In genomic region chr7:117587234-117587929, GRCm38 (mm10) we compare ENCODE assay signal across 18 mouse cellular contexts.
A peak's percentile ranks its signal among the peaks of the same experiment; 100 is the strongest.
DNase-seq lines count a peak whose midpoint lies in the region; ATAC-seq lines count a peak whose summit lies in the region.
"Had no signal": no experiment of that assay in that cellular context is flagged by ENCODE, and none has a peak within 500 bp of the region (broad histone marks: within the 10 kb centered on the region; RNA-seq: fewer than 3 reads in every experiment).

No protein-coding gene starts in this region.

- ATAC-seq in embryonic facial prominence, embryonic 13.5 days (ENCODE audit: insufficient number of reproducible peaks, insufficient read depth, low FRiP score, low TSS enrichment, low read depth): 0 out of 2 replicates have a peak, but pooled peaks have one; percentile 43
- ATAC-seq in hindbrain, embryonic 14.5 days (ENCODE audit: low FRiP score): peak; percentile 68; the same call in 1 of the 2 replicates
- no peak for ATAC-seq in hindbrain, embryonic 12.5 days (ENCODE audit: low FRiP score)
- no peak for ATAC-seq in midbrain, embryonic 14.5 days (ENCODE audit: low FRiP score, low TSS enrichment)
- ATAC-seq: lung, postnatal 0 days; Patski had no signal

- H3K4me2 ChIP-seq in embryonic facial prominence, embryonic 13.5 days: no peak overlapping the region
- H3K4me2 ChIP-seq in hindbrain, embryonic 14.5 days (replicated peaks): no peak overlapping the region
- no peak overlapping the region for H3K4me2 ChIP-seq in hindbrain, embryonic 12.5 days (replicated peaks)
- no peak overlapping the region for H3K4me2 ChIP-seq in midbrain, embryonic 14.5 days (ENCODE audit: low read length)
- H3K4me2 ChIP-seq: kidney, embryonic 15.5 days; limb, embryonic 12.5 days had no signal

- WGBS in embryonic facial prominence, embryonic 13.5 days: 57% methylated on average over 6 of the region's 6 CpGs
- 85% methylated on average over 6 of the region's 6 CpGs for WGBS in embryonic facial prominence, embryonic 10.5 days
- 73% methylated on average over 6 of the region's 6 CpGs for WGBS in hindbrain, embryonic 14.5 days
- 87% methylated on average over 6 of the region's 6 CpGs for WGBS in hindbrain, embryonic 12.5 days
- 32% methylated on average over 6 of the region's 6 CpGs for WGBS in midbrain, embryonic 14.5 days

- H3K36me3 ChIP-seq in embryonic facial prominence, embryonic 13.5 days: no peaks in the 10 kb centered on the region; the same call in 1 of the 2 replicates
- no peaks in the 10 kb centered on the region for H3K36me3 ChIP-seq in embryonic facial prominence, embryonic 10.5 days (replicated peaks)
- no peaks in the 10 kb centered on the region for H3K36me3 ChIP-seq in hindbrain, embryonic 14.5 days (replicated peaks; ENCODE audit: control insufficient read depth, insufficient read depth)
- H3K36me3 ChIP-seq in hindbrain, embryonic 12.5 days: no peaks in the 10 kb centered on the region
- no peaks in the 10 kb centered on the region for H3K36me3 ChIP-seq in midbrain, embryonic 14.5 days (ENCODE audit: control insufficient read depth, insufficient read depth, low read length)
- H3K36me3 ChIP-seq: kidney, embryonic 15.5 days; limb, embryonic 12.5 days had no signal

- H3K27me3 ChIP-seq in embryonic facial prominence, embryonic 13.5 days: no peaks in the 10 kb centered on the region
- no peaks in the 10 kb centered on the region for H3K27me3 ChIP-seq in embryonic facial prominence, embryonic 10.5 days (replicated peaks; ENCODE audit: low read depth, poor library complexity, severe bottlenecking)
- no peaks in the 10 kb centered on the region for H3K27me3 ChIP-seq in hindbrain, embryonic 14.5 days (ENCODE audit: control insufficient read depth, insufficient read depth, low read length)
- no peaks in the 10 kb centered on the region for H3K27me3 ChIP-seq in hindbrain, embryonic 12.5 days
- H3K27me3 ChIP-seq in midbrain, embryonic 14.5 days (ENCODE audit: control insufficient read depth, insufficient read depth, low read length): no peaks in the 10 kb centered on the region
- H3K27me3 ChIP-seq: kidney, embryonic 15.5 days; limb, embryonic 12.5 days; Patski had no signal

- H3K27ac ChIP-seq in embryonic facial prominence, embryonic 13.5 days: no peak overlapping the region
- no peak overlapping the region for H3K27ac ChIP-seq in embryonic facial prominence, embryonic 10.5 days (replicated peaks)
- H3K27ac ChIP-seq in hindbrain, embryonic 14.5 days: no peak overlapping the region; the same call in 1 of the 2 replicates
- no peak overlapping the region for H3K27ac ChIP-seq in hindbrain, embryonic 12.5 days
- H3K27ac ChIP-seq in midbrain, embryonic 14.5 days (replicated peaks; ENCODE audit: low read depth, low read length): no peak overlapping the region
- H3K27ac ChIP-seq: kidney, embryonic 15.5 days; limb, embryonic 12.5 days; liver, embryonic 14.5 days had no signal

- peaks cover 17% of the 10 kb centered on the region for H3K4me1 ChIP-seq in embryonic facial prominence, embryonic 13.5 days
- 0 out of 2 replicates have a peak, but pooled peaks cover 5% of the 10 kb centered on the region for H3K4me1 ChIP-seq in embryonic facial prominence, embryonic 10.5 days
- H3K4me1 ChIP-seq in hindbrain, embryonic 14.5 days (replicated peaks; ENCODE audit: control insufficient read depth, insufficient read depth, low read length): 0 out of 2 replicates have a peak, but pooled peaks cover 5% of the 10 kb centered on the region
- H3K4me1 ChIP-seq in hindbrain, embryonic 12.5 days: peaks cover 4% of the 10 kb centered on the region; the same call in 1 of the 2 replicates
- 0 out of 2 replicates have a peak, but pooled peaks cover 8% of the 10 kb centered on the region for H3K4me1 ChIP-seq in midbrain, embryonic 14.5 days (ENCODE audit: control insufficient read depth, insufficient read depth, low read length)
- H3K4me1 ChIP-seq: kidney, embryonic 15.5 days; limb, embryonic 12.5 days had no signal

- no peak overlapping the region for H3K9ac ChIP-seq in embryonic facial prominence, embryonic 13.5 days
- H3K9ac ChIP-seq in hindbrain, embryonic 14.5 days: no peak overlapping the region
- H3K9ac ChIP-seq in hindbrain, embryonic 12.5 days: no peak overlapping the region
- no peak overlapping the region for H3K9ac ChIP-seq in midbrain, embryonic 14.5 days (replicated peaks; ENCODE audit: low read length)
- H3K9ac ChIP-seq: kidney, embryonic 15.5 days; limb, embryonic 12.5 days; liver, embryonic 14.5 days had no signal

- H3K9me3 ChIP-seq in embryonic facial prominence, embryonic 13.5 days: no peaks in the 10 kb centered on the region
- no peaks in the 10 kb centered on the region for H3K9me3 ChIP-seq in embryonic facial prominence, embryonic 10.5 days
- H3K9me3 ChIP-seq in hindbrain, embryonic 14.5 days (ENCODE audit: control insufficient read depth, low read length): no peaks in the 10 kb centered on the region
- no peaks in the 10 kb centered on the region for H3K9me3 ChIP-seq in hindbrain, embryonic 12.5 days (replicated peaks)
- no peaks in the 10 kb centered on the region for H3K9me3 ChIP-seq in midbrain, embryonic 14.5 days (ENCODE audit: control insufficient read depth, low read length)
- H3K9me3 ChIP-seq: kidney, embryonic 15.5 days; limb, embryonic 12.5 days had no signal

- DNase-seq in embryonic facial prominence, embryonic 10.5 days (ENCODE audit: low spot score): no peak
- no peak for DNase-seq in hindbrain, embryonic 14.5 days (ENCODE audit: low spot score)
- DNase-seq in brain, adult 2 months (ENCODE audit: low read depth, low spot score): peak; percentile 38
- DNase-seq in midbrain, embryonic 14.5 days: peak; percentile 53
- no peak for DNase-seq in adrenal gland, postnatal 10 days
- DNase-seq in urinary bladder, postnatal 4 days (ENCODE audit: low spot score in 2 of 2): no peak
- DNase-seq: heart, adult 18-20 months; heart, postnatal 10 days; right cerebral cortex, postnatal 25 days; thymus, postnatal 14 days had no signal

- H3K4me3 ChIP-seq in embryonic facial prominence, embryonic 13.5 days: no peak overlapping the region
- H3K4me3 ChIP-seq in embryonic facial prominence, embryonic 10.5 days: no peak overlapping the region
- H3K4me3 ChIP-seq in hindbrain, embryonic 14.5 days (replicated peaks; ENCODE audit: low read length): no peak overlapping the region
- H3K4me3 ChIP-seq in hindbrain, embryonic 12.5 days: no peak overlapping the region
- no peak overlapping the region for H3K4me3 ChIP-seq in midbrain, embryonic 14.5 days (replicated peaks; ENCODE audit: low read depth, low read length)
- H3K4me3 ChIP-seq: erythroblast, embryonic 14.5 days; kidney, embryonic 15.5 days; limb, embryonic 12.5 days had no signal

Comparison
In these comparisons a context has a peak if more than half of its experiments do, and no peak if none do; other contexts are left out.
1. ATAC-seq: peak in embryonic facial prominence, embryonic 13.5 days (single experiment) and hindbrain, embryonic 14.5 days (single experiment); none in hindbrain, embryonic 12.5 days (single experiment) and midbrain, embryonic 14.5 days (single experiment).
2. DNase-seq: peak in brain, adult 2 months (single experiment) and midbrain, embryonic 14.5 days (single experiment); none in embryonic facial prominence, embryonic 10.5 days (single experiment), hindbrain, embryonic 14.5 days (single experiment), adrenal gland, postnatal 10 days (single experiment) and urinary bladder, postnatal 4 days (0 of 2).